9 mouse cellular contexts compared by ENCODE assay signal in genomic region chr1:106544817-106545612, GRCm38 (mm10).
DNase-seq lines count a peak whose midpoint lies in the region; ATAC-seq and TF ChIP-seq lines count a peak whose summit lies in the region.
"Had no signal": no experiment of that assay in that cellular context is flagged by ENCODE, and none has a peak within 500 bp of the region (broad histone marks: within the 10 kb centered on the region; RNA-seq: fewer than 3 reads in every experiment).

No protein-coding gene starts in this region.

- H3K9me3 ChIP-seq in midbrain, postnatal 0 days (ENCODE audit: low read length) = no peaks in the 10 kb centered on the region
- no peaks in the 10 kb centered on the region for H3K9me3 ChIP-seq in midbrain, embryonic 10.5 days (replicated peaks)
- H3K9me3 ChIP-seq: megakaryocyte, embryonic 14.5 days had no signal

- H3K36me3 ChIP-seq in midbrain, postnatal 0 days (ENCODE audit: insufficient read depth, low read length) = no peaks in the 10 kb centered on the region
- no peaks in the 10 kb centered on the region for H3K36me3 ChIP-seq in midbrain, embryonic 10.5 days

- WGBS in midbrain, postnatal 0 days = 70% methylated on average over 6 of the region's 6 CpGs
- 72% methylated on average over 6 of the region's 6 CpGs for WGBS in midbrain, embryonic 10.5 days

- H3K4me2 ChIP-seq in midbrain, postnatal 0 days (ENCODE audit: low read depth, low read length, poor library complexity, severe bottlenecking) = no peak overlapping the region

- no peaks in the 10 kb centered on the region for H3K27me3 ChIP-seq in midbrain, postnatal 0 days (ENCODE audit: insufficient read depth, low read length)
- H3K27me3 ChIP-seq in midbrain, embryonic 10.5 days (ENCODE audit: low read depth, poor library complexity, severe bottlenecking) = no peaks in the 10 kb centered on the region
- H3K27me3 ChIP-seq: megakaryocyte, embryonic 14.5 days had no signal

- DNase-seq in cerebellum, adult 18-20 months = peak; percentile 34
- DNase-seq in cerebellum, adult 9-11 months = no peak
- peak; percentile 14 for DNase-seq in midbrain, postnatal 0 days (ENCODE audit: low spot score)
- no peak for DNase-seq in midbrain, embryonic 10.5 days (ENCODE audit: low spot score)
- DNase-seq in cerebellum, adult 8-10 months = peak; percentile 23
- DNase-seq in kidney, postnatal 25 days = peak; percentile 53 to 85
- DNase-seq in lung, postnatal 14 days = peak; percentile 76
- peak; percentile 17 to 64 for DNase-seq in thymus, postnatal 10 days (ENCODE audit: low spot score in 2 of 2)

- H3K27ac ChIP-seq in midbrain, postnatal 0 days (ENCODE audit: low read depth, low read length) = no peak overlapping the region
- H3K27ac ChIP-seq in midbrain, embryonic 10.5 days (replicated peaks) = no peak overlapping the region

- no peak for ATAC-seq in midbrain, postnatal 0 days (ENCODE audit: low FRiP score)

- H3K4me3 ChIP-seq in midbrain, postnatal 0 days (ENCODE audit: low read depth, low read length) = no peak overlapping the region
- H3K4me3 ChIP-seq in midbrain, embryonic 10.5 days = no peak overlapping the region

- no peaks in the 10 kb centered on the region for H3K4me1 ChIP-seq in midbrain, postnatal 0 days (ENCODE audit: insufficient read depth, low read length)
- H3K4me1 ChIP-seq in midbrain, embryonic 10.5 days = peaks cover 11% of the 10 kb centered on the region

- no peak overlapping the region for H3K9ac ChIP-seq in midbrain, postnatal 0 days (replicated peaks; ENCODE audit: low read length, poor library complexity, severe bottlenecking)

- TF ChIP-seq CTCF in midbrain, postnatal 0 days (IDR thresholded peaks at IDR 0.05) = peak; percentile 45

Comparison
In these comparisons a context has a peak if more than half of its experiments do, and no peak if none do; other contexts are left out.
1. DNase-seq: peak in cerebellum, adult 18-20 months (2 of 2), midbrain, postnatal 0 days (single experiment), cerebellum, adult 8-10 months (single experiment), kidney, postnatal 25 days (2 of 2), lung, postnatal 14 days (single experiment) and thymus, postnatal 10 days (2 of 2); none in cerebellum, adult 9-11 months (single experiment) and midbrain, embryonic 10.5 days (single experiment).